Mouse (Mus musculus) retina, adult 2 months (tissue): Measurements from ENCODE around the gene Dhrs11.
"Not testable (repeated sequence)": the region's sequence is repeated elsewhere in the genome, so short reads cannot be mapped to it uniquely, and the experiment has no call there.

Source experiments
- DNase-seq: peaks from one replicate; pipeline ENCODE4 v3.0.0-alpha.2; 2012; ENCODE audit warnings: low read depth, low spot score

The Dhrs11 gene

DNA sequence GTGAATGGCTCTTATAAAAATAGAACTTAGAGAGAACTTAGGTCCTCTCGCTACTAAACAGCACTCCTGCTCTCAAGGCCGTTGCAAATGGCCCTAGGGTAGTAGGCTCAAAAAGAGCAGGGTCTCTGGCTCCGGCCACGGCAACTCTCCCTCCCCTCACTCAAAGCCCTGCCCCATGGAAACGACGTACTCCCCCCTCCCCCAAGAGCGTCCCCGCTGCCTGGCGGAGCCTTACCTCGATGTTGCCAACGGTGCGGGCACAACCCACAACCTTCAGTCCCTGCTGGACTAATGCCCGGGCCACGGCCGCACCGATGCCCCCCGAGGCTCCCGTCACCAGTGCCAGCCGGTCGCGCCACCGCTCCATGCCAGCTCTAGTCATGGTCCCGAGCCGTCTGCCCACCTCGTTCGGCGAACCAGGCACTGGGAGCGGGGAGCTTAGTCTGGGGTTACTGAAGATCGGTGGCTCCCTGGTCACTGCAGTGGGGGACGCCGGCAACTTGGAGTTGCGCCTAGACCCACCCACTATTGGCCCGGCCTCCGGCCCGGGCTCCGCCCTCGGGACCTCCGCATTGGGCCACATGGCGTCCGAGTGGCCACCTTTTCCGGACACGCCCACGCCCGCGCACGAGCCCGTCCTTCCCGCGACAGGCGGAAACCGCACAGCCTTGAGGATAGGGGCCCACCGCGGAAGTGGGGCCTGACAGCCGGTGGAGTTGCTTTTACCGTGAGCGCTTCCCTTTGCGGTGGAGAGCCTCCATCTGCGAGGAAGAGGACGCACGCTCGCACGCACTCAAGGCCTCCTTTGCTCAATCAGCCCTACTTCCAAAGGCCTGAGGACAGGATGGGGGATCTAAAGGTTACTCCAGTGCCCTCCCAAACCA is at the start of gene Dhrs11:
Gene Dhrs11, minus strand, starts transcription at position 479 of the 884 bp plus-strand sequence.
- DNase-seq: peak; percentile 3

DNA sequence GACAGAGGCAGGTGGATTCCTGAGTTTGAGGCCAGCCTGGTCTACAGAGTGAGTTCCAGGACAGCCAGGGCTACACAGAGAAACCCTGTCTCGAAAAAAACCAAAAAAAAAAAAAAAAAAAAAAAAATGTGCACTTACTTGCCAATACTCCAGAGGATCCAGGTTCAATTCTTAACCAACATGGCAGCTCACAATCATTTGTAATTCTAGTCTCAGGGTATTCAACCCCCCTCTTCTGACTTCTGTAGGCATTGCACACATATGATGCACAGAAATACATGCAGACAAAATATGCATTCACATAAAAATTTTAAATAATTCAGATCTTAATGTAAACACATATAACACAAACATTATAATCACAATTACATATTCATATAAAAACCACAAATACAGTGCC is 47.2 kb upstream of the Dhrs11 start:
- DNase-seq: not testable (repeated sequence)

DNA sequence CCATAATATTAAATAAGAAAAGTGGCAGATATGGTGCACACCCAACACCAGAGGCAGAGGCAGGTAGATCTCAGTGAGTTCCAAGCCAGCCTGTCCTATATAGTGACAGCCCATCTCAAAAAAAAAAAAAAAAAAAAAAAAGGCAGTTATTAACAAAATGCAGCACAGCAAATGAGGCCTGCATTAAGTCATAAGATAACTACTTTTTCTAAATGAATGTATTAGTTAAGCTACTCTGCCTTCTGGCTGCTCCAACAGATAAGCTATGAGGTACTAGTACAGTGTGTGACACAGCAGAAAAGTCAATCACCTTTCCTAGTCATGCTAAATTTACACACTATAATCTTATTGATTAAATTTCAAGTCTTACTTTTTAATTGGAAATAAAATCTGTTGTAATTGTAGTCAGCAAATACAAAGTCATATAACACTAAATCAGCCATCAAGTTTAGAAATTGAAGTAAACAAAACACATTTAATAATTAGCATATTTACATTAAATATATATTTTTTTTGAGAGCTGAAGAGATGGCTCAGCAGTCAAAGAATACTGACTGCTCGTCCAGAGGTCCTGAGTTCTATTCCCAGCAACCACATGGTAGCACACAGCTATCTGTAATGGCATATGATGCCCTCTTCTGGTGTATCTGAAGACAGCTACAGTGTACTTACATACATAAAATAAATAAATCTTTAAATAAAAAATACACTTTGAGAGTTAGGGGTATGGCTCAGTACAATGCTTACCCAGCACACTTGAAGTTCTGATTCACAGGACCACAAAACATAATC is 44.4 kb upstream of the Dhrs11 start:
- DNase-seq: no peak

DNA sequence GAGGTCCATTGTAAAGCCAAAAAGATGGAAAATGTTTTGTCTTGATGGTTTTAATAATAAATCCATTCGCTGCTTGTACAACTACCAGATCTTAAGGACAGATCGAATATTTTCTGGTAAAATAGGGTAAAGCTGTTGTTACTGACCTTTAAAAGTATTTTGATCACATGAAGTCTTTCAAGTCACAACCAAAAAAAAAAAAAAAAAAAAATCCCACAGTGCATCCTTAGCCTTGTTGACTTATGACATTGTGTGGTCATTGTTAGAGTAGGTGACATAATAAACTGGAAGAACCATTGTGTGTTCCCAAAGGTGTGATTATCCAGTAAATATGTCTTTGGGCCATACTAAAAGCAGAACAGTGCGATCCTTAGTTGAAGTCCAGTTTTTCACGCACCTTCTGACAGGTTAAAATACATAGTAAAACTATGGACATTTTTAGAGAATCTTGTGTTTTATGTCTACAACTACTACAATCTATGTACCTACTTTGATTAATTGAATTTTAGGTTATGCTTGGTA is 42.8 kb upstream of the Dhrs11 start:
- DNase-seq: no peak

DNA sequence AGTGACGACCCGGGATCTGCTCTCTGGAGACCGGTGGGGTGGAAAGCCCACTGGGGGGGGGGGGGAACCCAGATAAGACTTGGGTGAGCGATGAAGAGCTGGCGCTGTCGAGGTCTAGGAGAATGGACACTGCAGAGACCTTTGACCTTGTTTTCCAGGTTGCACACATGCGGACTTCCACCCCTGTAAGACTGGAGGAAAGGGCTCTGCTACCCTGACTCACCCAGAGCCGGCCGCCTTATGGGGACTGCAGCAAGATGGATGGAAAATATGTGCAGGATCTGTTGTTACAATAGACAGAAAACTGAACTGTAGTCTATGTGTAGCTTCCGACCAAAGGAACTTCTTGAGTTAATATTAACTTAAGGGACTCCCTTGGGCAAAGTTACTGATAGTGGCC is 42.3 kb upstream of the Dhrs11 start:
- DNase-seq: no peak

DNA sequence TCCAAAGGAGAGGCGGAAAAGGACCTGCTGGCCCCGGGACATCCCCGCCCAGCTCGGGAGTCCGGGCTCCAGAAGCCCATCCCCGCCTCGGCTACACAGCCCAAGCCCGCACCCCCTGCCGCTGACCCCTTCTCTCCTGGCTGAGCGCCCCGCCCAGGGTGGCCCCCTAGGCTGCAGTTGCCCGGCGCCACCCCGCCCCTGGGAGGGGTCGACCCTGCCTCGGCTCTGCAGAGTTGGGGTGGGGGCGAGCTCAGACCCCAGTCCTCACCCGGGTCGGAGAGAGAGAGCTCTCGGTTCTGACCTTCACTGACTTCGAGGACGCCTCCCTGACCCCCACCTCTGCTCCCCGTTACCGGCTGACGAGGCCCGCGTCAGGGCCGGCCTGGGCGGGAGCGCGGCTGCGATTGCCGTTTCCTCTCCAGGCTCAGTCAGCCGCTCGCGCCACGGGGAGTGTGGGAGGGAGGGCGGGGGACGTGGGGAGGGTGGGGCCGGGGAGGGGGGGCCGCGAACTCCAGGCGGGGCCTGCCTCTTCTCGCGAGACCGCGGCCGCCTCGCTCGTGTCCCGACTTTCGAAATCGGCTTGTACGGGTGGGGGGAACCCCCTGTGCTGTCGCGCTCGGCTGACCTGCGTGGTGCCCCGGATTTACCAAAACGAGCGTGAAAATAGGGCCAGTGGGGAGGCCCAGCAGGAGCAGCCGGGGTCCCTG is 41.7 kb upstream of the Dhrs11 start, which contains the start of gene Ggnbp2:
Gene Ggnbp2, minus strand, starts transcription at position 481 of the 707 bp plus-strand sequence.
- peak; percentile 87 for DNase-seq

DNA sequence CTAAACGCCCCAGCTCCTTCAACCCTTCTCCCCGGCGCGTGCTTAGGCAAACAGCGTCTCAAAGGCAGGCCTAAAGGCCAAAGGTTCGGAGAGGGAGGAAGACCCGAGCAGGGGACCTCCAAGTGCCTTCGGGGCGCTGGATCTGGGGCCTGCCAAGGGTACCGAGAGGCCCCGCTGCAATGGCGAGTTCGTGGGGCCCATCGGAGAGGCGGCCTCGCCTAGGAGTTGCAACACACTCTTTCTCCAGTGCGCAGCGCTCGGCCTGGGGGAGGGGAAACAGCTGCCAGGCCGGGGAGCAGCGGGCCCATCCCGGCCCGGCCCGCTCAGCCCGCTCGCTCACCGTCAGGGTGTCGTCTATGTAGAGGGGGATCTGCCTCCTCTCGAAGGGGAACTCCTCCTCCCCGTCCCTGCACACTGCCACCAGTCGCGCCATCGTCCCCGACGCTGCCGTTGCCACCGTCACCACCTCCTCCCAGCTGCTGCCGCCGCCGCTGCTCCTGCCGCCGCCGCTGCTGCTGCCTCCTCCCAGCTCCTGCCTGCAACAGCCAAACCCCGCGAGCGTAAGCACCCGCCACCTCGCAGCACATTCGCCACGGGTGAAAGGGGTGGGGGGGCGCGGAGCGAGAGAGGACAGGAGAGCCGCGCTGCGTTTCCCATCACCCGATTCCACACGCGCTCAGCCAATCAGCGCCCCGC is 40.9 kb upstream of the Dhrs11 start:
- peak; percentile 92 for DNase-seq

DNA sequence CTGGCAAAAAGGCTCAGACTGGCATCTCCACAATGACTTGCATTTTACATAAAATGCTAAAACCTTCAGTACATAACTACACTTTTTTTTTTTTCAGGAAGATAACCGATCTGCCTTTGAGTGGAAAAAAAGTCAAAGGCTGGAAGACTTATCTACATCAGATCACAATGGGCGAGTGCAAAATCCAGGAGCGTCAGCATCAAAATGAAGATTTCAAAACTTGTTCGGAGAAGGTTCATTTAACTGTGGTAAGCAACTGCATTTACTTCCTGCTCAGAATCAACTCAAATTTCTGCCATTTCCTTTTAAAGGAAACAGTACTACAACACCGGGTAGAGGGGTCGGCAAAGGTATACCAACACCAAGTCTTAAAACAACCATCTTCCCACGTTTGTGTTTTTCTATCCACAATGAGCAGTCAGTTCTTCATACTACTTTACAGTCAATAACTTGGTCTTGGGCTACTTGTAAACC is 40.0 kb upstream of the Dhrs11 start:
- DNase-seq: no peak

DNA sequence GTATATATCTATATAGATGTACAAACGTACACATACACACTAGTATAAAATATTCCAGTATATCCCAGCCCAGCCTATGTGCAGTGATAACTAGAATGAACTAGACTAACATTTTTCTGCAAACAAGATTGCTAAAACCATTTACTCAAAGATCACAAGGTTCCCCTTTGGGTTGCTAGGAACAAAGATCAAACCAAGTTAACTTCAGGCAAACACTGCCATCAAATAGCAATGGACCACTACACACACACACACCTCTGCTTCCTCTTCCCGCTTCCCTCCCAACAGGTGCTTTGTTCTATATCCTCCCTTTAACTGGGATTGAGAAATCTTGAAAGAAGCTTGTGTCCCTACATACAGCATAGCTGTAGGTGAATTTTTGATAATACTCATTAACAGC is 38.8 kb upstream of the Dhrs11 start:
- DNase-seq: no peak

DNA sequence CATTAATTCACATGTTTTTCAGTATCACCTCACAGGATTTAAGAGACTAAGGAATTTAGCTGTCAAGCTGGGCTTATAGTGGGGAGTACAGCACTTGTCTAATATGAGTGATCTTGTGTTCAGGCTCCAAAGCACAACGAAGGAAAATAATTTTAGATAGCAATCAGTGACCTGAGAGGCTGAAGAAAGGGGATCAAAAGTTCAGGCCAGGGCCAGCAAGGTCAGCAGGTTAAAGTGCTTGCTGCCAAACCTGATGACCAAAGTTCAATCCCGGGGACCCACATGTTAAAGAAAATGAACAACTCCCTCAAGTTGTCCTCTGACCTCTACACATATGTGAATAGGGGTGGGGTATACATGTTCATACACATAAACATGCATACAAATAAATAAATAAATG is 36.5 kb upstream of the Dhrs11 start:
- no peak for DNase-seq

DNA sequence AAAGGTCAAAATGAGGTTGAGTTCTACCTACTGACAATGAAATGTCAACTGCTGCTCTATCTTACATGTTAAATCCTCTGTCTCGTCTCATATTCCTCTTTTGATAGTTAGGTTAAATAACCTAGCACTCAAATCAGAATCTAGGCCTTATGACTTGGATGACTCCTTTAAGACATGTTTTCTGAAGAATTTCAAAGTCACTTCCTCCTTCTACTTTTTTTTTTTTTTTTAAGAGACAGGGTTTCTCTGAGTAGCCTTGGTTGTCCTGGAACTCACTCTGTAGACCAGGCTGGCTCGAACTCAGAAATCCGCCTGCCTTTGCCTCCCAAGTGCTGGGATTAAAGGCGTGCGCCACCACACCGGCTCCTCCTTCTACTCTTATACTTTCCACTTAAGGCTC is 26.5 kb upstream of the Dhrs11 start:
- no peak for DNase-seq

DNA sequence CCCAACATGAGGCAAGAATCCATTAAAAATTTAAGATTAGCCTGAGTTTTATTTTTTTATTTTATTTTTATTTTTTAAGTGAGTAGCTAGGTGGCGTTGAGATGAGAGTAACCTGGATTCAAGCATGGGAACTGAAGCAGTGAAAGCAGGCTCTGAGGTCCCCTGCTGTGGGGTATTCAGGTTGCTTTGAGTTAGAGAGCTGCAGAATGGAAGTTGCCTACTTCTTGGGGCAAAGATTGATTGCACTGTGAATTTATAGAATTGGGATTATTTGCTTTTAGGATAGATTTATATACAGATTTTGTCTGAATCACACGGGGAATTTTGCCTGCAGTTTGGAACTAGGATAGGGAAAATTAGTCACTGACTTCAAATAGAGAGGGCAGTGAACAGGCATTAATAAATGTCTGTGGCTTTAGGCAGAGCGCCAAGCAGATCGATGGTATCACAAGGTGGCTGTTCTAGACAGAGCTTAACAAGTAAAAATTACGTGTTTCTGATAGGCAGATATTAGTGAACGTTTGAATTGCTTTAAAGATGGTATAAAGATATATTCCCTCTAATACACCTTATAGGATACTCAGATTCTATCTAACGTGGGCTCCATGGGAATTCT is 18.8 kb upstream of the Dhrs11 start:
- DNase-seq: no peak

DNA sequence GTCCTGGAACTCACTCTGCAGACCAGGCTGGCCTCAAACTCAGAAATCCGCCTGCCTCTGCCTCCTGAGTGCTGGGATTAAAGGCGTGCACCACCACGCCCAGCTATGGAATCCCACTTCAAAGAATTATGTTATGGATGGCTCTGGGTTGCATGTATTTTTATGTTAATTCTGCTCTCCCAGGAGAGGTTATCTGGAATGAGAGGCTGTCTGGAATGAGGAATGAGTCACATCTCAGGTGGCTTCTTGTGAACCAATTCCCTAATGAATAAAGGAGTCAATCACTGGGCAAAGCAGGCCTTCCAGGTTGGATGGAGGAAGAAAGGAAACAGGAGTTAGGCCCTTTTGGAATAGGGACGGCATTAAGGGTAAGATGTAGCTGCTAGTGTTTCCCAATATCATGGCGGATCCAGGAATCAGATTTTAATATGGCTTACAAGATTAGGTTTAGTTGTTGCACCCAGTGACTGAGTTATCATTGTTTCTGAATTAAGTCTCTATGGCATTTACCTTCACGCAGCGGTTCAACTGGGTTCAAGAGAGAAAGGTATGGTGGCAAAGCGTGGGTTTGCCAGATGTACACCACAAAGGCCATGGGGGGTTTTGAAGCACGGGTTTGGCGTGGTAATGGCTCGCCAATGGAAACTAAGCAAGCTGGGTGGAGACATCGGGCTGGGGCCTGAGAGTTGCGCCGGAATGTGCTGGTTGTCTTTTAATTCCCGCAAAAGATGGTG is 18.1 kb upstream of the Dhrs11 start:
- DNase-seq: no peak

DNA sequence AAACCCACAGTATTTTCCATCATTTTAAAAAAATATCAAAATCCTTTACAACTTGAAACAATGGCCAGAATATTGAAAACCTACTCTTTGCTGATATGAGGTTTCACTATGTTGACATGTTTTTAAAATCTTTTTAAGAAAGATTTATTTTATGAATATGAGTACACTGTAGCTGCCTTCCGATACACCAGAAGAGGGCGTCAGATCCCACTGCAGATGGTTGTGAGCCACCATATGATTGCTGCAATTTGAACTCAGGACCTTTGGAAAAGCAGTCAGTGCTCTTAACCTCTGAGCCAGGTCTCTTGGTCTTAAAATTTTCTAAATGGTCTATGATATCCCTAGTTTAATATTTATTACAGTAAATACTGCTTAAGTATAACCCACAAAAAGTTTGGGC is 10.5 kb upstream of the Dhrs11 start:
- no peak for DNase-seq

DNA sequence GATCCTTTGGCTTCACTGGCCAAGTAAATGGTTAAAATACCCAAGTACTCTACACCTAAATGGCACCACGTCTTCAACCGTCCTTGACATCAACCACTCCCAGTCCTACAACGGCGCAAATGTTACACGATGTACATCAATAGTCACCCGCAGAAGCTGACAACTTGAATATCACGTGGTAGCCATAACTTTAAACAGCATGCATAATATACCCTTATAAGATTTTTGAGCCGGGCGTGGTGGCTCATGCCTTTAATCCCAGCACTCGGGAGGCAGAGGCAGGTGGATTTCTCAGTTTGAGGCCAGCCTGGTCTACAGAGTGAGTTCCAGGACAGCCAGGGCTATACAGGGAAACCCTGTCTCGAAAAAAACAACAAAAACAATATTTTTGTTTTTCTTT is 701 bp upstream of the Dhrs11 start:
- DNase-seq: not testable (repeated sequence)

DNA sequence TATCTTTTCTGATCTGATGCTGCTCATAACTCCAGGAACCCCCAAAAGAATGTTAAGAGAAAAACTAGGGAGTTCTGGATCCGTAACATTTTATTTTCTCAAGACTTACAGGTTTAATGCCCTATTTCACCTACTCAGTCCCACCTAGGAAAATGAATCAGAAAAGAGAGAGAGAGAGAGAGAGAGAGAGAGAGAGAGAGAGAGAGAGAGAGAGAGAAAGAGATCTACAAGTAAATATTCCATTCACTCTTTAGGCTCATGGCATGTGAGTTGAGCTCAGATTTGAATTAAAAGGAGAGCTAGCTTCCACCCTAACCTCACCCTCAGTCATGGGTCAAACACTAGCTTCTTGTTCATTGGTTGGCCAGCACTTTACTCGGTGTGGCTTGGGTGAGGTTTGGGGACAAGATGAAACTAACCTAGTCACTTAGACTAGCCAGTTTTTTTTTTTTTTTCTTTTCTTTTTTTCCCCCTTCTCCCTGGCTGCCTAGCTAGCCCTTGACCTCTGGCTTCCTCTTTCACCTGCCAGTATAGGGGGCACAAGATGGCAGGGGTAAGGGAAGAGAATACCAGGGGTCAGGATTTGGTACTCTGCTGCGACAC is 792 bp downstream of the Dhrs11 start:
- DNase-seq: no peak

DNA sequence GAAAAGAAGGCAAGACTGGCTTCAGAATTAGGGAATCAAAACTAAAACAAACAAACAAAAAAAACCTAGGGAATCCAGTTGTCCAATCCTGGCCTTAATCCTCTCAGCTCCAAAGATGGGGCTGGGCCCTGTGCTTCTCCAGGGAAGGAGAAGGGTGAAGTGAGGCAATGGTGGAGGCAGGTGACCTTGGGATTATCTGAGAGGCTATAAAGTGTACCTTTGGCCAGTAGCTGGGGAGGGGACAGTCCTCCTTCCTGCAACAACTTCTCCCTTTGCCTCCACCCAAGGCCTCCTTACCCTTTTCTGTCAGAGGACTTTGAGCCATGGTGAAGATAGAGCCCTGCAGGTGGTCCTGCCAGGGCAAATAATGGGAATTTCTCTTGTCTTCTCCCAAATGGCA is 1.3 kb downstream of the Dhrs11 start:
- DNase-seq: no peak

DNA sequence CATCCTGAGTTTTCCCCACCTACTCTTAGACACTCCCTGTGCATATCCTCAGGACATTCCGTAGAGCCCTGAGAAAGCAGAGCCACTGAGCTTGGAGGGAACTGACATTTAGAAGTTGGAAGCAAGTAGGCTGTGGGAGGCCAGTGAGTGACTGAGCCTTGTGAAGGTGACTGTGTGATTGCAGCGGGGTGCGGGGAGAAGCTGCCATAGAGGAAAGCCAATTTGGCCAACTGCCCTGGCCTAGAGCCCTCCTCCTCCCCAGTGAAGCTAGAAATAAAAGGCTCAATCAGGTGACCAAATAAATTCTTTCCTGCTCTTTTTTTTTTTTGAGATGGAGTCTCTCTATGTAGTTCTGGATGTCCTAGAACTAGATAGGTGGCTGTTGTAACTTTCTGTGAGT is 2.6 kb downstream of the Dhrs11 start:
- DNase-seq: no peak

DNA sequence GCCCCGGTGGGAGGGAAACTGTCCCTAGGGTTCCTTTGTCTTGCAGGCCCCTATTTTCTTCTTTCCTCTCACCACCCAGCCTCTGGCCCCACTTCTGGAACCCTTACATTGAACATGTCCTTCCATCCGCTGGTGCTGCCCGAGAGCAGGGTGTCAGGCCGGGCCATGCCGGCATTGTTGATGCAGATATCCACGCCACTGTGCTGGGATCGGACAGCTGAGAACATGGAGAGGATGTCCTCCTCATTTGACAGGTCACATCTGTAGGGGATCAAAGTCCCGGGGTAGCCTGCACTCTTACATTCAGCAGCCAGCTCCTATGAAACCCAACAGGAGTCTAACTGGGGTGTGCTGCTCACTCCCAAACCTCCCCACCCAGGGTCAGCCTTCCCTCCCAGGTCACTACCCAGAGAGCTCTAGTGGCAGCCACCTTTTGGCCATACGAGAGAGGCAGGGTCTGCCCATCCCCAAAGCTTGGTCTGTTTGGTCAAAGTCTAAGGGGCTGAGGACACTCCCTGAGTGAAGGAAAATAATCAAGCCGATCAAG is 3.5 kb downstream of the Dhrs11 start:
- no peak for DNase-seq
